Mouse (Mus musculus) heart, postnatal 0 days (tissue): ENCODE measurements around the gene Psmd12. TPM values are rescaled to one million over a fixed set of nuclear protein-coding genes. Genes with fewer than 3 reads are reported as not detected.

Experiments
- ATAC-seq: fragments of 200-750 bp; cut with Nextera tagmentation; 2 replicates; pipeline ENCODE4 v1.8.0; 2017; ENCODE audit warnings: low read depth, moderate number of reproducible peaks, moderate library complexity; ENCODE audit not compliant: insufficient read depth
- DNase-seq: peaks from one replicate; pipeline ENCODE4 v3.0.0-alpha.2; 2016; ENCODE audit warnings: low spot score
- H3K27ac ChIP-seq: fragments of 300-500 bp; sonication (generic); 2 replicates; pipeline ENCODE4 v1.5.1; 2014; ENCODE audit warnings: low read depth, mild to moderate bottlenecking
- H3K27me3 ChIP-seq: fragments of 300-500 bp; sonication (generic); 2 replicates; pipeline ENCODE4 v1.6.1; 2014; ENCODE audit warnings: low read length, mixed read lengths; ENCODE audit not compliant: control insufficient read depth, insufficient read depth
- H3K36me3 ChIP-seq: fragments of 300-500 bp; sonication (generic); replicated peaks from 2 replicates; pipeline ENCODE4 v1.6.1; 2014; ENCODE audit warnings: low read length, mixed read lengths; ENCODE audit not compliant: control insufficient read depth, insufficient read depth
- H3K4me1 ChIP-seq: fragments of 300-500 bp; sonication (generic); 2 replicates; pipeline ENCODE4 v1.6.1; 2014; ENCODE audit warnings: antibody characterized with exemption; ENCODE audit not compliant: control insufficient read depth, insufficient read depth
- H3K4me2 ChIP-seq: fragments of 300-500 bp; sonication (generic); 2 replicates; pipeline ENCODE4 v1.6.1; 2014; ENCODE audit warnings: low read depth, mild to moderate bottlenecking, low read length, moderate library complexity
- H3K4me3 ChIP-seq: fragments of 300-500 bp; sonication (generic); 2 replicates; pipeline ENCODE4 v1.5.1; 2014; ENCODE audit warnings: low read depth, low read length
- H3K9ac ChIP-seq: fragments of 300-500 bp; sonication (generic); replicated peaks from 2 replicates; pipeline ENCODE4 v1.6.1; 2014; ENCODE audit warnings: low read depth, low read length, mixed read lengths
- H3K9me3 ChIP-seq: fragments of 300-500 bp; sonication (generic); replicated peaks from 2 replicates; pipeline ENCODE4 v1.6.1; 2016; ENCODE audit warnings: low read length; ENCODE audit not compliant: control insufficient read depth
- CTCF ChIP-seq: IDR thresholded peaks from 2 replicates; pipeline ENCODE4 v1.5.1; 2016; ENCODE audit warnings: antibody characterized with exemption, control low read depth, low read depth
- EP300 ChIP-seq: IDR thresholded peaks from 2 replicates; pipeline ENCODE4 v1.6.1; 2016; ENCODE audit warnings: antibody characterized with exemption, low read depth
- WGBS: fragments of 180-500 bp; shearing (Covaris S2); extraction: QIAGEN DNeasy Blood & Tissue Kit; methylation state at CpG from one replicate; pipeline ENCODE4 v1.1.7; 2014; 5-methylcytosine and 5-hydroxymethylcytosine counted together
- polyA plus RNA-seq: library from polyadenylated mRNA; unstranded; fragments of >200 nt; fragmentation: Nextera tagmentation; extraction: Ambion mirVana; gene quantifications from 2 replicates; pipeline ENCODE4 v1.2.1, GENCODE M21; 2015
- total RNA-seq: library from RNA; depleted of rRNA; stranded (reverse); fragments of >200 nt; gene quantifications from 2 replicates; pipeline ENCODE4 v1.2.3, GENCODE M21; 2014; ENCODE audit warnings: low replicate concordance

Gene Psmd12
- total and polyA plus RNA-seq, 2 experiments from 2014 or later, result 45.6 to 158 TPM

- Histone ChIP-seq H3K9me3 (no peaks in the 10 kb centered on the region), H3K4me3 (no peak overlapping the region), H3K9ac (no peak overlapping the region), H3K27me3 (no peaks in the 10 kb centered on the region), H3K27ac (no peak overlapping the region), H3K36me3 (no peaks in the 10 kb centered on the region), H3K4me2 (no peak overlapping the region), H3K4me1 (peaks cover 28% of the 10 kb centered on the region)
- ATAC-seq (no peak), DNase-seq (no peak)
- 74% methylated on average over 3 of the region's 3 CpGs for WGBS
- no peak for TF ChIP-seq EP300
- TF ChIP-seq CTCF, result no peak
Measured at GRCm38 (mm10) chr11:107441050-107441449, 38.2 kb upstream of the Psmd12 start.

- H3K9ac ChIP-seq, result no peak overlapping the region
- TF ChIP-seq EP300 (no peak), CTCF (no peak)
- no peak overlapping the region for H3K4me3 ChIP-seq
- no peak overlapping the region for H3K4me2 ChIP-seq
- peaks cover 23% of the 10 kb centered on the region for H3K4me1 ChIP-seq
- no peak for ATAC-seq
- H3K9me3 ChIP-seq, result no peaks in the 10 kb centered on the region
- H3K36me3 ChIP-seq, result no peaks in the 10 kb centered on the region
- 83% methylated on average over 12 of the region's 12 CpGs for WGBS
- no peak for DNase-seq
- no peaks in the 10 kb centered on the region for H3K27me3 ChIP-seq
- H3K27ac ChIP-seq, result no peak overlapping the region
Measured at GRCm38 (mm10) chr11:107443121-107444095, 35.9 kb upstream of the Psmd12 start.

- peak overlapping the region; percentile 30; the same call in 1 of the 2 replicates for H3K27ac ChIP-seq
- DNase-seq (no peak), ATAC-seq (peak; percentile 37; the same call in 1 of the 2 replicates)
- H3K4me3 ChIP-seq, result no peak overlapping the region
- no peak for TF ChIP-seq CTCF
- no peak for TF ChIP-seq EP300
- no peak overlapping the region for H3K4me2 ChIP-seq
- peaks cover 44% of the 10 kb centered on the region for H3K4me1 ChIP-seq
- H3K9ac ChIP-seq, result no peak overlapping the region
- no peaks in the 10 kb centered on the region for H3K27me3 ChIP-seq
- no peaks in the 10 kb centered on the region for H3K9me3 ChIP-seq
- WGBS, result 71% methylated on average over 3 of the region's 3 CpGs
- H3K36me3 ChIP-seq, result no peaks in the 10 kb centered on the region
Measured at GRCm38 (mm10) chr11:107445683-107446082, 33.6 kb upstream of the Psmd12 start.

GRCm38 (mm10) chr11:107446650-107447049, 32.6 kb upstream of the Psmd12 start:
- DNase-seq, result no peak
- H3K27ac ChIP-seq, result peak overlapping the region; percentile 70
- H3K36me3 ChIP-seq, result no peaks in the 10 kb centered on the region
- no peak overlapping the region for H3K4me3 ChIP-seq
- no peak overlapping the region for H3K9ac ChIP-seq
- ATAC-seq, result no peak
- no peak overlapping the region for H3K4me2 ChIP-seq
- no peak for TF ChIP-seq EP300
- no peak for TF ChIP-seq CTCF
- H3K4me1 ChIP-seq, result peaks cover 54% of the 10 kb centered on the region
- WGBS, result 30% methylated on average over 6 of the region's 6 CpGs
- H3K27me3 ChIP-seq, result no peaks in the 10 kb centered on the region
- H3K9me3 ChIP-seq, result no peaks in the 10 kb centered on the region

GRCm38 (mm10) chr11:107447349-107447748, 31.9 kb upstream of the Psmd12 start:
- WGBS, result 52% methylated on average over 5 of the region's 5 CpGs
- no peak for DNase-seq

More at GRCm38 (mm10) chr11:107447349-107447748, 31.9 kb upstream of the Psmd12 start:
- H3K4me3 ChIP-seq, result no peak overlapping the region
- no peak overlapping the region for H3K9ac ChIP-seq
- H3K4me2 ChIP-seq, result no peak overlapping the region; the same call in 1 of the 2 replicates
- no peak for TF ChIP-seq EP300
- no peaks in the 10 kb centered on the region for H3K27me3 ChIP-seq
- peak overlapping the region; percentile 70; the same call in 1 of the 2 replicates for H3K27ac ChIP-seq
- H3K4me1 ChIP-seq, result peaks cover 58% of the 10 kb centered on the region
- H3K9me3 ChIP-seq, result no peaks in the 10 kb centered on the region
- H3K36me3 ChIP-seq, result no peaks in the 10 kb centered on the region
- ATAC-seq, result no peak
